Mouse (Mus musculus): ENCODE measurements around the gene Notch3. TPM values are rescaled to one million over a fixed set of nuclear protein-coding genes. Genes with fewer than 3 reads are reported as not detected.

The Notch3 gene
- polyA plus RNA-seq, 1 experiment, result 14.8 TPM

DNA sequence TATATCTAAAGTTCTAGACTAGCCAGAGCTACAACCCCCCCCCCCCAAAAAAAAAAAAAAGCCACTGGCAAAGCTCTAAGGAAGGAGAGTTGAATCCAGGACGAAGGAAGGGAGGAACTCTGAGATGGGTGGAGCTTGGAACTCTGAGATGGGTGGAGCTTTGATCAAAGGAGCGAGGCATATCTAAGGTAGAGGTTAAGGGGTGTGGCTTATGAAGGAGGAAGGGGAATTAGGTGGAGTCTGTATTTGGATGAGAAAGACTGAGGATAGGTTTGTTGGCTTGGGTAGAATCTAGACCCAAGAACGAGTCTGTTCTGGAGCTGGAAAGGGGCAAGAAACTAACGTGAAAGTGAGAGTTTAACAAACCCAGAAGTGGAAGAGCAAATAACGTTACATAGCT, 23.2 kb upstream of the Notch3 start:
- Histone ChIP-seq H3K27me3 (ENCODE audit: control insufficient read depth, insufficient read depth, insufficient read length) (no peaks in the 10 kb centered on the region), H3K4me3 (ENCODE audit: insufficient read depth, poor library complexity, severe bottlenecking) (no peak overlapping the region), H3K79me2 (ENCODE audit: control insufficient read depth, insufficient read depth) (no peaks in the 10 kb centered on the region), H3K36me3 (ENCODE audit: control insufficient read depth, insufficient read depth) (peaks cover 7% of the 10 kb centered on the region), H3K79me3 (ENCODE audit: low read depth) (no peaks in the 10 kb centered on the region), H3ac (ENCODE audit: control insufficient read depth, insufficient read length, low read depth) (no peak overlapping the region)
- TF ChIP-seq CEBPB (IDR thresholded peaks at IDR 0.05; ENCODE audit: low read depth) (no peak), MYOD1 (IDR thresholded peaks at IDR 0.05; ENCODE audit: control insufficient read depth, insufficient read length, low read depth) (no peak), MYOG (IDR thresholded peaks at IDR 0.05; ENCODE audit: control insufficient read depth, extremely low read depth, insufficient read length) (no peak), CTCF (IDR thresholded peaks at IDR 0.05; ENCODE audit: control insufficient read depth, insufficient read depth, insufficient read length) (no peak), MAX (IDR thresholded peaks at IDR 0.05) (no peak), FOSL1 (IDR thresholded peaks at IDR 0.05; ENCODE audit: insufficient read depth, low read length, poor library complexity, severe bottlenecking) (no peak), USF1 (IDR thresholded peaks at IDR 0.05; ENCODE audit: low read depth) (no peak)

DNA sequence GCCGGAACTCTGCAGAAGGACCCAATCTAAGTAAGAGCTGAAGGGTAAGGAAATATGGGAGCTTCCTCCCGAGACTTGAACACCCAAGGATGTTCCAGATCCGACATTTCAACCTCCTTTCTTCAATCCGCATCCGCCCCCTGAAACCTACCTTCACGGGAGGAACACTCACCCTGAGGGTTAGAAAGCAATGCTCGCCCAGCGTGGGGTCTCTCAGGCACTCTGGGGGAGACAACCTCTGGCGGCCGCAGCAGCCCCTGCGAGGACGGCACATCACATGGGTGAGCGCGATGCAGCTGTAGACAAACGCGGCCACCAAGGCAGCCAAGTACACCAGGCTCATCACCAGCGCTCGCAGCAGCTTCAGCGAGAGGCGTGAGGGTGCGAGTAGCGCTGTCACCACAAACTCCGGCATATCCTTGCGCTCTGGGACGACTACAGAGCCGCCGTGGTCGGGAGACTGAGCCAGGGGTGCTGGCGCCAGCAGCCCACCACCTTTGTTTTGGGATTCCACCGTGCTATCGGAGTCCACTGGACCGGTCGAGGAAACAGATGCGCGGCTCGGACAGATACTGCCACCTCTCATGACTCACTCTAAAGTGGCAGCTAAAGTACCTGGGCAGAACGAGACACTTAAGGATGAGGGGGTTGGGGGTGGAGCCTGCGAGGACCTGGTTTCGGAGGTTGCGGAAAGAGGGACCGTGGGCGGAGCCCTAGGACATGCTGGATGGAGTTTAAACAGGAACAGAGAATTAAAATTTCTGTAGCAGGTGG, 22.4 kb upstream of the Notch3 start, which contains the start of gene Ephx3:
Gene Ephx3, minus strand, starts transcription at position 687 of the 774 bp plus-strand sequence.
- TF ChIP-seq CTCF (IDR thresholded peaks at IDR 0.05; ENCODE audit: control insufficient read depth, insufficient read depth, insufficient read length), result no peak
- TF ChIP-seq MAX (IDR thresholded peaks at IDR 0.05), result no peak
- no peak for TF ChIP-seq CEBPB (IDR thresholded peaks at IDR 0.05; ENCODE audit: low read depth)
- TF ChIP-seq USF1 (IDR thresholded peaks at IDR 0.05; ENCODE audit: low read depth), result no peak
- no peak for TF ChIP-seq MYOD1 (IDR thresholded peaks at IDR 0.05; ENCODE audit: control insufficient read depth, insufficient read length, low read depth)
- TF ChIP-seq MYOG (IDR thresholded peaks at IDR 0.05; ENCODE audit: control insufficient read depth, extremely low read depth, insufficient read length), result no peak
- TF ChIP-seq FOSL1 (IDR thresholded peaks at IDR 0.05; ENCODE audit: insufficient read depth, low read length, poor library complexity, severe bottlenecking), result no peak

GRCm38 (mm10) chr17:32183017-32183416, 16.4 kb upstream of the Notch3 start:
- no peak overlapping the region for H3ac ChIP-seq (ENCODE audit: control insufficient read depth, insufficient read length, low read depth)
- no peak for TF ChIP-seq CEBPB (IDR thresholded peaks at IDR 0.05; ENCODE audit: low read depth)
- H3K36me3 ChIP-seq (ENCODE audit: control insufficient read depth, insufficient read depth), result no peaks in the 10 kb centered on the region
- no peaks in the 10 kb centered on the region for H3K79me3 ChIP-seq (ENCODE audit: low read depth)
- no peaks in the 10 kb centered on the region for H3K79me2 ChIP-seq (ENCODE audit: control insufficient read depth, insufficient read depth)
- no peaks in the 10 kb centered on the region for H3K27me3 ChIP-seq (ENCODE audit: control insufficient read depth, insufficient read depth, insufficient read length)
- H3K4me3 ChIP-seq (ENCODE audit: insufficient read depth, poor library complexity, severe bottlenecking), result no peak overlapping the region

More for the DNA sequence above, 22.4 kb upstream of the Notch3 start, which contains the start of gene Ephx3:
- no peak within 1 kb of the TSS for H3K4me3 ChIP-seq (ENCODE audit: insufficient read depth, poor library complexity, severe bottlenecking)
- no peak within 1 kb of the TSS for H3ac ChIP-seq (ENCODE audit: control insufficient read depth, insufficient read length, low read depth)
- H3K27me3 ChIP-seq (ENCODE audit: control insufficient read depth, insufficient read depth, insufficient read length), result no peaks in the 10 kb centered on the region
- no peaks in the 10 kb centered on the region for H3K79me2 ChIP-seq (ENCODE audit: control insufficient read depth, insufficient read depth)
- no peaks in the 10 kb centered on the region for H3K79me3 ChIP-seq (ENCODE audit: low read depth)
- H3K36me3 ChIP-seq (ENCODE audit: control insufficient read depth, insufficient read depth), result peaks cover 6% of the 10 kb centered on the region

DNA sequence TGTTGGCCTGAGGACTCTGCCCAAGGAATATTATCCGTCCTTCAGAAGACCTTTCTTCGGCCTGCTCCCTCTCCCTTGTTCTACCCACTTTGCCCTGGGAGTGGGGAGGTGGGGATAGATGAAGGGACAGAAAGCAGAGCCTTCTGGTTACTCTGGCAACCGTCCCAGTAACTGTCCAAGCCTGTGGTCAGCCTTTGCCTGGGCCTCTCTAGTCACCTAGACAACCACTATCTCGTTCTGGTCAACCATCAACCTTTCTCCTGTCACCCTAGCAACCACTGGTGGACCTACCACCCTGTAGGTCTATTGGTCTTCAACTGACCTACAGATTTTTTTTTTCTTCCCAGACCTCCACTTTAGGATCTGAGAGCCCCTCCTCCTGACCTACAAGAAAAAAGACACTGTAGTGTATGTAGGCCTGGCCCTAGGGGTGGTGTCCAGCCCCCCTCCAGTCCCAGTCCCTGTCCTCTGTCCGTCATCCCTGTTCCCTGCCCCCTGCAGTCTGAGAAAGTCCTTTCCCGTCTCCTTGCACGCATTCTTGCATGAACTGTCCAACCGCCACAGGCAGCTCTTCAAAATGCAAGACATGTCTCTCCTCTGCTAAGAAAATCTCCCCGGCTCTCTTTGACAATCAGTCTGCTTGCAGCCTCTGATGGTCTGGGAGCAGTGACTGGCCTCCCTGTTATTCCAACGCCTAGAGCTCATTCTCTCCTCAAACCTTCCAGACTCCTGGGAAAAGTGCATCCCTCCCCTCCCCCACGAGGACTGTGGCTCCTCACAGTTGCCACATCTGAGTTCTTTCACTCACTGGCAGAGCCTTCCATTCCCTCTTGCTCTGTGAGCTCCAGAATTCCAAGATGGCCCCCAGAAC, 13.2 kb upstream of the Notch3 start:
- no peaks in the 10 kb centered on the region for H3K79me3 ChIP-seq (ENCODE audit: low read depth)
- H3K27me3 ChIP-seq (ENCODE audit: control insufficient read depth, insufficient read depth, insufficient read length), result no peaks in the 10 kb centered on the region
- no peak overlapping the region for H3K4me3 ChIP-seq (ENCODE audit: insufficient read depth, poor library complexity, severe bottlenecking)
- no peak for TF ChIP-seq MYOG (IDR thresholded peaks at IDR 0.05; ENCODE audit: control insufficient read depth, extremely low read depth, insufficient read length)
- TF ChIP-seq USF1 (IDR thresholded peaks at IDR 0.05; ENCODE audit: low read depth), result no peak
- no peak for TF ChIP-seq FOSL1 (IDR thresholded peaks at IDR 0.05; ENCODE audit: insufficient read depth, low read length, poor library complexity, severe bottlenecking)
- TF ChIP-seq MAX (IDR thresholded peaks at IDR 0.05), result no peak
- no peak for TF ChIP-seq CEBPB (IDR thresholded peaks at IDR 0.05; ENCODE audit: low read depth)
- TF ChIP-seq CTCF (IDR thresholded peaks at IDR 0.05; ENCODE audit: control insufficient read depth, insufficient read depth, insufficient read length), result no peak
- TF ChIP-seq MYOD1 (IDR thresholded peaks at IDR 0.05; ENCODE audit: control insufficient read depth, insufficient read length, low read depth), result no peak
- no peaks in the 10 kb centered on the region for H3K79me2 ChIP-seq (ENCODE audit: control insufficient read depth, insufficient read depth)
- no peak overlapping the region for H3ac ChIP-seq (ENCODE audit: control insufficient read depth, insufficient read length, low read depth)
- no peaks in the 10 kb centered on the region for H3K36me3 ChIP-seq (ENCODE audit: control insufficient read depth, insufficient read depth)

- Histone ChIP-seq H3K79me2 (ENCODE audit: control insufficient read depth, insufficient read depth) (no peaks in the 10 kb centered on the region), H3K27me3 (ENCODE audit: control insufficient read depth, insufficient read depth, insufficient read length) (no peaks in the 10 kb centered on the region), H3K36me3 (ENCODE audit: control insufficient read depth, insufficient read depth) (no peaks in the 10 kb centered on the region), H3K79me3 (ENCODE audit: low read depth) (no peaks in the 10 kb centered on the region), H3ac (ENCODE audit: control insufficient read depth, insufficient read length, low read depth) (no peak overlapping the region), H3K4me3 (ENCODE audit: insufficient read depth, poor library complexity, severe bottlenecking) (no peak overlapping the region)
- no peak for TF ChIP-seq MYOD1 (IDR thresholded peaks at IDR 0.05; ENCODE audit: control insufficient read depth, insufficient read length, low read depth)
- TF ChIP-seq MYOG (IDR thresholded peaks at IDR 0.05; ENCODE audit: control insufficient read depth, extremely low read depth, insufficient read length), result no peak
- no peak for TF ChIP-seq FOSL1 (IDR thresholded peaks at IDR 0.05; ENCODE audit: insufficient read depth, low read length, poor library complexity, severe bottlenecking)
- TF ChIP-seq USF1 (IDR thresholded peaks at IDR 0.05; ENCODE audit: low read depth), result no peak
- TF ChIP-seq CTCF (IDR thresholded peaks at IDR 0.05; ENCODE audit: control insufficient read depth, insufficient read depth, insufficient read length), result no peak
- TF ChIP-seq MAX (IDR thresholded peaks at IDR 0.05), result no peak
- no peak for TF ChIP-seq CEBPB (IDR thresholded peaks at IDR 0.05; ENCODE audit: low read depth)
Measured at GRCm38 (mm10) chr17:32176919-32177318, 10.3 kb upstream of the Notch3 start.

All from C2C12 (cell line).